Mouse (Mus musculus) hindbrain, embryonic 12.5 days (tissue): ENCODE measurements around the gene Tlk2. TPM values are rescaled to one million over a fixed set of nuclear protein-coding genes. Genes with fewer than 3 reads are reported as not detected.
A peak's percentile ranks its signal among the peaks of the same experiment; 100 is the strongest.
"Not testable (repeated sequence)": the region's sequence is repeated elsewhere in the genome, so short reads cannot be mapped to it uniquely, and the experiment has no call there.

Experiments used
- ATAC-seq: fragments of 200-750 bp; cut with Nextera tagmentation; 2 replicates; pipeline ENCODE4 v1.8.0; 2017; ENCODE audit warnings: moderate TSS enrichment; ENCODE audit not compliant: low FRiP score
- H3K27ac ChIP-seq: fragments of 300-500 bp; sonication (generic); 2 replicates; pipeline ENCODE4 v1.5.1; 2016; ENCODE audit warnings: mild to moderate bottlenecking
- H3K27me3 ChIP-seq: fragments of 300-500 bp; sonication (generic); 2 replicates; pipeline ENCODE4 v1.6.1; 2016; ENCODE audit warnings: mild to moderate bottlenecking
- H3K36me3 ChIP-seq: fragments of 300-500 bp; sonication (generic); 2 replicates; pipeline ENCODE4 v1.6.1; 2016; ENCODE audit warnings: mild to moderate bottlenecking
- H3K4me1 ChIP-seq: fragments of 300-500 bp; sonication (generic); 2 replicates; pipeline ENCODE4 v1.6.1; 2016
- H3K4me2 ChIP-seq: fragments of 300-500 bp; sonication (generic); replicated peaks from 2 replicates; pipeline ENCODE4 v1.6.1; 2016; ENCODE audit warnings: mild to moderate bottlenecking
- H3K4me3 ChIP-seq: fragments of 300-500 bp; sonication (generic); 2 replicates; pipeline ENCODE4 v1.5.1; 2016; ENCODE audit warnings: mild to moderate bottlenecking
- H3K9ac ChIP-seq: fragments of 300-500 bp; sonication (generic); 2 replicates; pipeline ENCODE4 v1.6.1; 2016; ENCODE audit warnings: mild to moderate bottlenecking, moderate library complexity
- H3K9me3 ChIP-seq: fragments of 300-500 bp; sonication (generic); replicated peaks from 2 replicates; pipeline ENCODE4 v1.6.1; 2016; ENCODE audit warnings: mild to moderate bottlenecking
- WGBS: fragments of 180-500 bp; shearing (Covaris S2); methylation state at CpG from one replicate; pipeline ENCODE4 v1.1.7; 2016; 5-methylcytosine and 5-hydroxymethylcytosine counted together
- polyA plus RNA-seq: library from polyadenylated mRNA; unstranded; fragments of >200 nt; fragmentation: Nextera tagmentation; extraction: Ambion mirVana; gene quantifications from 2 replicates; pipeline ENCODE4 v1.2.1, GENCODE M21; 2016

The Tlk2 gene
- polyA plus RNA-seq, result 25.2 and 27.9 TPM in 2 replicates

DNA sequence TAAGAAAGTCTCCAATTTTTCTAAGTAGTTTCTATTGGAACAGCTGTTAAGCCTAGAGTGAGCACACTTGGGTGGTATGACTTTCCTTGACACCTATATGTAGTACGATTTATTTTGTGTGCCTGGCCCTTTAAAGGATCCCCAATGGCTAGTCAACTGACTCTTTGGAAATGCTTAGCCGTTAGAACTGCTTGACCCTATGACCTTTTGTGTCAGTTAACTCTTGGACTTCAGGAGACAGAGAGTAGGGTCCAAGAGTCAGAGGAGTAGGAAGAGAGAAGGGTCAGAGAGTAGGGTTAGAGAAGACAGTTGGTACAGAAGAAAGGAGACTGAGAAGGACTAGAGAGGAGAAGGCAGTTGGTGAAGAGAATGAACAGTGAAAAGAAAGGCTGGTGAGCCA is at the start of gene Tlk2:
Gene Tlk2, plus strand, starts transcription at position 292 of the 400 bp plus-strand sequence.
- no peak within 1 kb of the TSS for H3K9ac ChIP-seq
- peak within 1 kb of the TSS; percentile 88 for H3K4me2 ChIP-seq
- H3K27me3 ChIP-seq, result no peaks in the 10 kb centered on the region
- H3K4me1 ChIP-seq, result peaks cover 21% of the 10 kb centered on the region
- WGBS, result 44% methylated on average over 2 of the region's 2 CpGs
- no peaks in the 10 kb centered on the region for H3K9me3 ChIP-seq
- no peak for ATAC-seq
- peak within 1 kb of the TSS; percentile 98 for H3K4me3 ChIP-seq
- no peak within 1 kb of the TSS for H3K27ac ChIP-seq
- H3K36me3 ChIP-seq, result peaks cover 4% of the 10 kb centered on the region; the same call in 1 of the 2 replicates

DNA sequence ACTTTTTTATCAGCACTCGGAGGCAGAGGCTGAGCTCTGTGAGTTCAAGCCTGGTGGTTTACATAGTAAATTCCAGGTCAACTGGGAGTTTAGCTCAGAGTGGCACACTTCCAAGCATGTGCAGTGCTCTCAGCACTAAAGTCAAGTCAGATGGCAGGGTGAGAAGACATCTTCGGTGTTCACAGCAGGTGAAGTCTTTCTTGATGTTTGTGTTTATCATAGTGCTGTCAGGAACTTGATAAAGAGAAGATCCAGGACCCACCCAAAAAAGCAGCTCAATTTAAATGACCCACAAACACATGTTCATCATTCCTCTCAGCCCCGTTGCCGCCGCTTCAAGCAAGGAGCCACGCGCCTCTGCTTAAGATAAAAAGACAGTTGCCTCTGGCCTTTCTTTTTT is 42.9 kb upstream of the Tlk2 start:
- 93% methylated on average over 7 of the region's 7 CpGs for WGBS
- Histone ChIP-seq H3K4me1 (no peaks in the 10 kb centered on the region), H3K36me3 (peaks cover 92% of the 10 kb centered on the region), H3K27me3 (no peaks in the 10 kb centered on the region), H3K9me3 (no peaks in the 10 kb centered on the region), H3K4me3 (no peak overlapping the region), H3K4me2 (no peak overlapping the region), H3K27ac (no peak overlapping the region), H3K9ac (no peak overlapping the region)
- ATAC-seq, result no peak

DNA sequence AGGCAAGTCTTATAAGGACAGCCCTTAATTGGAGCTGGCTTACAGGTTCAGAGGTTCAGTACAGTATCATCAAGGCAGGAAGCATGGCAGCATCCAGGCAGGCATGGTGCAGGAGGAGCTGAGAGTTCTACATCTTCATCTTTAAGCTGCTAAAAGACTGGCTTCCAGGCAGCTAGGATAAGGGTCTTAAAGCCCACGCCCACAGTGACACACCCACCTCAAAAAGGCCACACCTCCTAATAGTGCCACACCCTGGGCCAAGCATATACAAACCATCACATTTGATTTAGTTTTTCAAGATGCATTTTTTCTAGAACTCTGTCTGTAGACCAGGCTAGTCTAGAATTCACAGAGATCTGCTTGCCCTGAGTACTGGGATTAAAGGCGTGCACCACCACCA is 41.4 kb upstream of the Tlk2 start:
- H3K9ac ChIP-seq, H3K4me1 ChIP-seq, H3K9me3 ChIP-seq, ATAC-seq, H3K27ac ChIP-seq, H3K4me2 ChIP-seq, H3K27me3 ChIP-seq, H3K4me3 ChIP-seq: not testable (repeated sequence)
- 92% methylated on average over 2 of the region's 2 CpGs for WGBS
- H3K36me3 ChIP-seq, result peaks cover 90% of the 10 kb centered on the region

DNA sequence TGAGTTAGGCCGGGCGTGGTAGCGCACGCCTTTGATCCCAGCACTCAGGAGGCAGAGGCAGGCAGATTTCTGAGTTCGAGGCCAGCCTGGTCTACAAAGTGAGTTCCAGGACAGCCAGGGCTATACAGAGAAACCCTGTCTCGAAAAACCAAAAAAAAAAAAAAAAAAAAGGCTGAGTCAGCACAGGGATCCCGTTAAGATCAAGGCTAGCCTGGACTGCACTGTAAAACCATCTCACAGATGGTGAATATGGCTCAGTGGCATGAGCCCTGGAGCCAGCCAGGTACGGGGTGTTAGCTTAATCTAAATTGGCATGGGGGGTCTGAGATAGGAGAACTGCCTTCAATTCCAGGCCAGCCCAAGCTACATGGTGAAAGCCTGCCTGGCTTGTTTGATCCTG is 38.1 kb upstream of the Tlk2 start:
- H3K36me3 ChIP-seq, result peaks cover 57% of the 10 kb centered on the region
- H3K27ac ChIP-seq, H3K9ac ChIP-seq, H3K9me3 ChIP-seq, H3K4me3 ChIP-seq, H3K4me2 ChIP-seq, H3K4me1 ChIP-seq, H3K27me3 ChIP-seq, ATAC-seq: not testable (repeated sequence)
- WGBS, result 89% methylated on average over 8 of the region's 8 CpGs

DNA sequence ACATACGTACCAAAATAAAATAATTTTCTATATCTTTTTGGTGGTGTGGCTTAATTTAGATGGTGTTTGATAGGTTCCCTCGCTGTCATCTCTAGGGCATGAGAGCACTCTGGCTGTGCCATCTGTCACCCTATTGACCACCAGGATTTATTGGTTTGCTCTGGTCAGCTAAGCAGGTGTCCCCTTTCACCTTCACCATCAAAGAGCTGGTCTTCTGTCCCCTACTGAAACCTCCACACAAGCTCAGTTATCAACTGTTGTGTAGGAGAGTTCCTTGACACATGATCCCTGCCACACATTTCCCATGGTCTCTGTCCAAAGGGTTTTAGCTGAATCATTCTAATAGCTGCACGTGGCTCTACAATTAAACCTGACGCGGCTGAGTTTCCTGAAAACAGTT is 37.5 kb upstream of the Tlk2 start:
- Histone ChIP-seq H3K27me3 (no peaks in the 10 kb centered on the region), H3K36me3 (peaks cover 51% of the 10 kb centered on the region), H3K4me2 (no peak overlapping the region), H3K4me3 (no peak overlapping the region), H3K4me1 (no peaks in the 10 kb centered on the region), H3K27ac (no peak overlapping the region), H3K9ac (no peak overlapping the region), H3K9me3 (no peaks in the 10 kb centered on the region)
- no peak for ATAC-seq
- WGBS, result 95% methylated on average over 5 of the region's 5 CpGs

DNA sequence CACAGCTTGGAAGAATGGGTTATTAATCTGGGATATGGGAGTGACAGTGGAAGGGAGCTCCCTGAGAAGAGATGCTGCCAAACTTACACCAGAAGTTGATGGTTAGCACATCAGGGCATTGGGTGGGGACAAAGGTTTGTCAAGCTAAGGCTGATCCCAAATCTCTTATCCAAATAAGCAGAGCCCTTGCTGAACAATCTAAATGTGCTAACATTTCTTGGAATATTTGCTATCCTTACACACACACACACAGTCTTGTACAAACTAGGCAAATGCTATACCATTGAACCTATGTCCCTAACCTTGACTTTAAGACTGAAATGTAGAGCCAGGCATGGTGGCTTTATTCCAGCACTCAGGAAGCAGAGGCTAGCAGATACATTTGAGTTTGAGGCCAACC is 35.0 kb upstream of the Tlk2 start:
- no peak overlapping the region for H3K9ac ChIP-seq

DNA sequence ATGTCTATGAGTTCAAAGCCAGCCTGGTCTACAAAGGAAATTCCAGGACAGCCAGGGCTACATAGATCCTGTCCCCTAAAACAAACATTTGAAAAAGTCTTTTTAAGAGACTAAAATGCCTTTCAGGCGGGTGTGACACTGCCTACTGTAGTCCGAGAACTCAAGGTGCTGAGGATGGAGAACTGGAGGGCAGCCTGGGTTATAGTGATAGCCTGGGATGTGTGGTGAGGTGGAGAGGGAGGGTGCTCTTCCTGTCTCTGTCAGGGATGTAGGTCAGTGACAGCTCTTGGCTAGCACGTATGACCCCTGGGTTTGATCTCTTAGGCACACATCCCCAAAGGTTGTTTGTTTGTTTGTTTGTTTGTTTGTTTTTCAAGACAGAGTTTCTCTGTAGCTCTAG is 34.5 kb upstream of the Tlk2 start:
- no peak overlapping the region for H3K27ac ChIP-seq
- no peak for ATAC-seq
- H3K4me2 ChIP-seq, result no peak overlapping the region
- H3K4me1 ChIP-seq, result no peaks in the 10 kb centered on the region
- no peak overlapping the region for H3K4me3 ChIP-seq
- 88% methylated on average over 3 of the region's 3 CpGs for WGBS
- H3K9me3 ChIP-seq, result no peaks in the 10 kb centered on the region
- peaks cover 22% of the 10 kb centered on the region for H3K36me3 ChIP-seq
- H3K27me3 ChIP-seq, result no peaks in the 10 kb centered on the region
- no peak overlapping the region for H3K9ac ChIP-seq

More for the DNA sequence above, 35.0 kb upstream of the Tlk2 start:
- Histone ChIP-seq H3K36me3 (peaks cover 27% of the 10 kb centered on the region), H3K4me2 (no peak overlapping the region), H3K9me3 (no peaks in the 10 kb centered on the region), H3K27me3 (no peaks in the 10 kb centered on the region), H3K4me3 (no peak overlapping the region), H3K27ac (no peak overlapping the region), H3K4me1 (no peaks in the 10 kb centered on the region)
- no peak for ATAC-seq

DNA sequence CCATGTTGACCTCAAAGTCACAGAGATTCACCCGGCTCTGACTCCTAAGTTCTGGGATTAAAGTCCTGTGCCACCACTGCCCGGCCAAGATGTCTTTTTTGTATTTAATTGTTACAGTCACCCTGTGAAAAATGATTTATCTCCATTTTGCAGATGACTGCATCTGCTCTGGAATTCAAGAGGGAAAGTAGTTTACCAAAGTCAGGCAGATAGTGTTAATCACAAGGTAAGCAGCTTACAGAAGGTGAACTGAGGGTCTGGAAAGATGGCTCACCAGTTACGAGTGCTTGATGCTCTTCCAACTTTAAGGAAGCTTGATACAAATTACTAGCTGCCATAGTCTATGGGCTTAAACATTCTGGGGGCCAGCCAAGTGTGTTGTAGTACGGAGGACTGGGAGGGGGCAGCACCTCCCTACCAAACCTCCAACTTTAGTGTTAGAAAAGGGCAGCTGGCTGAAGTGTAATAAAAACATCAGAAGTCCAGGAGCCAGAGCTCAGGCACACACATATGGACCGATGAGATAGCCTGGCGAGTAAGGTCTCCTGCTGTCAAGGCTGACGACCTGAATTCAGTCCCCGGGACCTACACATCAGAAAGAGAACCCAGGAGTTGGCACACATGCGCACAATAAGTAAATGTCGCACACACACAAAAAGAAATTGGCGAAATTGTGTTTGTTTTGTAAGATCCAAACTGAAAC is 33.9 kb upstream of the Tlk2 start:
- H3K36me3 ChIP-seq, result peaks cover 16% of the 10 kb centered on the region
- H3K27ac ChIP-seq, result no peak overlapping the region
- H3K4me3 ChIP-seq, result no peak overlapping the region
- H3K9ac ChIP-seq, result no peak overlapping the region
- no peaks in the 10 kb centered on the region for H3K9me3 ChIP-seq
- no peaks in the 10 kb centered on the region for H3K4me1 ChIP-seq
- no peak for ATAC-seq
- H3K27me3 ChIP-seq, result no peaks in the 10 kb centered on the region
- WGBS, result 82% methylated on average over 11 of the region's 11 CpGs
- H3K4me2 ChIP-seq, result no peak overlapping the region

DNA sequence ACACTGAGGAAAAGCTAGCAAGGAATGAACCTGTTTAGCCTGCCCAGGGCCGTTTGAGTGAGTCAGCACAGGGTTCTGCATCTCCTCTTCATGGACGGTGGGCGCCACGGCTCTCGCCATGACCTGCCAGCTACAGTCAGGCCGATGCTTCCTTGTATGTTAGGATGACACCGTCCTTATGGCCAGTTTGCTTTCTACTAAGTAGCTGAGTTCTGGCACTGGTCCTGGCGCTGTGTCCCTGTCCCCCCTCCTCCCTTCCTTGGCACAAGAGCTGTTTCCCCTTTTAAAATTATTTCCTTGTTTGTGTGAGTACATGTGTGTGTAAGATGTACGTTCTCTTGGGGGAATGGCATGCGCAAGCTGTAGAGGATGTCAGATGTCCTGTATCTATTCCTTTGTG is 33.4 kb upstream of the Tlk2 start:
- ATAC-seq, result no peak
- WGBS, result 88% methylated on average over 10 of the region's 10 CpGs

DNA sequence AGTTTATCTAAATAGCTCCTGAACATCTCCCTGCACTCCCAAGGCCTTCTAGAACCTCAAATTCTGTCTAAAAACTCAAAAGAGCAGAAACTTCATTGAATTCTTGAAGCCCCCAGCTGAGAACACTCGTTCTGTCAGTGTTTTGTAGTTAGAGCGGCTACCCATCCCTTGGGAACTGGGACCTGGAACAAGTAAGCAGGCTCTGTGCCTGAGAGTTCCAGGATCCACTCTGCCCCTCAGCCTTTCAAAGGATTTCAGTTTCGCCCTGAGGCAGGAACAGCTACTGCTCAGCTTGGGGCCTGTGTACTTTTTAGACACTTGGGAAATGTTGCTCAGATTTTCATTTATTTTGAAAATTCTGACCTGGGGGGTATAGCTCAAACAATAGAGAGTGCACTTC is 32.0 kb upstream of the Tlk2 start, which contains the start of gene Gm10842:
Gene Gm10842, plus strand, starts transcription at position 301 of the 400 bp plus-strand sequence.
- Histone ChIP-seq H3K4me1 (peaks cover 2% of the 10 kb centered on the region), H3K9me3 (no peaks in the 10 kb centered on the region), H3K9ac (no peak within 1 kb of the TSS), H3K27me3 (no peaks in the 10 kb centered on the region), H3K4me2 (no peak within 1 kb of the TSS), H3K36me3 (0 out of 2 replicates have a peak, but pooled peaks cover 2% of the 10 kb centered on the region), H3K27ac (no peak within 1 kb of the TSS), H3K4me3 (no peak within 1 kb of the TSS)
- 71% methylated on average over 3 of the region's 3 CpGs for WGBS
- no peak for ATAC-seq

More for the DNA sequence above, 33.4 kb upstream of the Tlk2 start:
- Histone ChIP-seq H3K36me3 (peaks cover 11% of the 10 kb centered on the region; the same call in 1 of the 2 replicates), H3K9me3 (no peaks in the 10 kb centered on the region), H3K9ac (no peak overlapping the region), H3K4me1 (no peaks in the 10 kb centered on the region), H3K4me3 (no peak overlapping the region), H3K27ac (no peak overlapping the region), H3K4me2 (no peak overlapping the region), H3K27me3 (no peaks in the 10 kb centered on the region)

DNA sequence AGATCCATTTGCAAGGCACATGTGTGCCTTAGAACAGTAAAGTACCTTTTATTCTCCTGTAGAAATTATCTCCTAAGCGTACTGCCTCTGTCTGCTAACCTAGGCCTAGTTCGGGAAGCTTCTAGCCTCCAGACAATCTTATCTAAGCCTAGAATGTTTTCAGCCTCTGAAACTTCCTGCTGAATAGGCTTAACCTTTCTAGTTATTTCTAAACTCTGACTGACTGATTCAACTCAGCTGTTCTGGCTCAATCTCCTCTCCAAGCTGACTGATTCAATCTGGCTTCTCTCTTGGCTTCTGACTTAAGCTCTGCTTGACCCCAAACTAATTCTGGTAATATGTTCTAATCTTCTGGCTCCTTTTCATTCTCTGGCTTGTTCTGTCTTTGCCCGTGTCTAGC is 29.3 kb upstream of the Tlk2 start:
- Histone ChIP-seq H3K4me3 (no peak overlapping the region), H3K27me3 (no peaks in the 10 kb centered on the region), H3K4me2 (no peak overlapping the region), H3K27ac (no peak overlapping the region), H3K36me3 (no peaks in the 10 kb centered on the region), H3K9me3 (no peaks in the 10 kb centered on the region), H3K4me1 (peaks cover 18% of the 10 kb centered on the region), H3K9ac (no peak overlapping the region)
- WGBS, result 81% methylated on average over 3 of the region's 3 CpGs
- no peak for ATAC-seq

DNA sequence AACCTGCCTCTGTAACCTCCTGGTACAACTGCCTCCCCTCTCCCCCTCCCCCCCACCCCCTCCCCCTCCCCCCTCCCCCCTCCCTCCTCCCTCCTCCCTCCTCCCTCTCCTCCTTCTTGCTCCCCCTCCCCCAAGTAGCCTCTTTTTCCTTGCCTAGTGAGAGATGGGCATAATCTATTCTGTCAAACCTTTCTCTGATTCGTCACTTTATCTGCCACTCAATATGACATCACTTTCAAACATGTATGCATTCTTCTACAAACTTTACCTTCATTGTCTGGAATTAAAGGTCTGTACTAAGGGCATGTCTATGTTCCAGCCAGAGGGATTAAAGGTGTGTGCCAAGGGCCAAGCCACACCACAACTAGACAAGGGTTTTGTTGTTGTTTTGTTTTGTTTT is 28.8 kb upstream of the Tlk2 start:
- no peak overlapping the region for H3K4me3 ChIP-seq
- H3K4me2 ChIP-seq, result no peak overlapping the region
- H3K27me3 ChIP-seq, result no peaks in the 10 kb centered on the region
- ATAC-seq, result no peak
- no peaks in the 10 kb centered on the region for H3K9me3 ChIP-seq
- peaks cover 18% of the 10 kb centered on the region for H3K4me1 ChIP-seq
- H3K27ac ChIP-seq, result no peak overlapping the region
- 75% methylated on average over 1 of the region's 1 CpGs for WGBS
- H3K9ac ChIP-seq, result no peak overlapping the region
- no peaks in the 10 kb centered on the region for H3K36me3 ChIP-seq

DNA sequence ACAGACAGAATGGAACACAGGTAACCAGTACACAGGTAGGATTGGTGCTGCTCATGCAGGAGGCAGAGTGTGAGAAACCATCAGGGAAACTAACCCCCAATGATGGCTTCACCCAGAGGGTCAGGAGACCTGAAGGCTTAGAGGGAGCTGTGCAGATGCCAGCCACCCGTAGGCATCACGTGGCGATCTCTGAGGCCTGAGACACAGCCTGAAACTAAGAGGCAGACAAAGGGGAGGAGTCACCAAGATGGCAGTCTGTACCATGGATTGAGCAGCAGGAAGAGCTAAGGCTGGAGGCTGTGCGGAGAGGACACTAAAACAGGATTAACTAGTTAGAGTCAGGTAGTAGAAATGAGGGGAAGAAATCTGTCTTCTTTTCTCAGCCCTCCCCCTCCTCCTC is 27.9 kb upstream of the Tlk2 start:
- H3K4me2 ChIP-seq, result no peak overlapping the region
- H3K36me3 ChIP-seq, result no peaks in the 10 kb centered on the region
- ATAC-seq, result no peak
- no peak overlapping the region for H3K9ac ChIP-seq
- no peaks in the 10 kb centered on the region for H3K9me3 ChIP-seq
- no peaks in the 10 kb centered on the region for H3K27me3 ChIP-seq
- H3K4me3 ChIP-seq, result no peak overlapping the region
- H3K4me1 ChIP-seq, result peaks cover 18% of the 10 kb centered on the region
- 77% methylated on average over 4 of the region's 4 CpGs for WGBS
- H3K27ac ChIP-seq, result no peak overlapping the region
